Comparison of ENCODE assay signal across 9 mouse cellular contexts in genomic region chr16:4935931-4936703, GRCm38 (mm10). TPM values are rescaled to one million over a fixed set of nuclear protein-coding genes. Genes with fewer than 3 reads are reported as not detected.
DNase-seq lines count a peak whose midpoint lies in the region; ATAC-seq and TF ChIP-seq lines count a peak whose summit lies in the region.
"Had no signal": no experiment of that assay in that cellular context is flagged by ENCODE, and none has a peak within 500 bp of the region (broad histone marks: within the 10 kb centered on the region; RNA-seq: fewer than 3 reads in every experiment).

No protein-coding gene starts in this region.

- H3K4me1 ChIP-seq in hindbrain, embryonic 16.5 days (ENCODE audit: control insufficient read depth, insufficient read depth, low read depth, low read length) = peaks cover 13% of the 10 kb centered on the region
- peaks cover 16% of the 10 kb centered on the region for H3K4me1 ChIP-seq in hindbrain, embryonic 14.5 days (replicated peaks; ENCODE audit: control insufficient read depth, insufficient read depth, low read length)
- 0 out of 2 replicates have a peak, but pooled peaks cover 3% of the 10 kb centered on the region for H3K4me1 ChIP-seq in lung, embryonic 14.5 days (ENCODE audit: insufficient read depth)
- peaks cover 14% of the 10 kb centered on the region for H3K4me1 ChIP-seq in cortical plate, adult 2 months (ENCODE audit: control insufficient read depth, insufficient read depth, low read length)
- H3K4me1 ChIP-seq in stomach, embryonic 14.5 days (ENCODE audit: control insufficient read depth, insufficient read depth, low read length) = peaks cover 8% of the 10 kb centered on the region; the same call in 1 of the 2 replicates

- DNase-seq in hindbrain, embryonic 14.5 days (ENCODE audit: low spot score) = no peak
- DNase-seq in lung, embryonic 14.5 days = peak; percentile 33
- no peak for DNase-seq in lung, postnatal 10 days
- no peak for DNase-seq in layer of hippocampus, adult 11-12 months (ENCODE audit: low spot score)
- DNase-seq: right cerebral cortex, postnatal 4 days had no signal

- no peak overlapping the region for H3K9ac ChIP-seq in hindbrain, embryonic 16.5 days (ENCODE audit: low read depth, low read length)
- no peak overlapping the region for H3K9ac ChIP-seq in hindbrain, embryonic 14.5 days
- H3K9ac ChIP-seq in lung, embryonic 14.5 days = no peak overlapping the region
- no peak overlapping the region for H3K9ac ChIP-seq in stomach, embryonic 14.5 days (replicated peaks; ENCODE audit: low read depth, low read length)

- 0 out of 2 replicates have a peak overlapping the region, but pooled peaks have one; percentile 5 for H3K27ac ChIP-seq in hindbrain, embryonic 16.5 days (ENCODE audit: low read depth, low read length)
- no peak overlapping the region for H3K27ac ChIP-seq in hindbrain, embryonic 14.5 days
- H3K27ac ChIP-seq in lung, embryonic 14.5 days (ENCODE audit: low read depth) = 0 out of 2 replicates have a peak overlapping the region, but pooled peaks have one; percentile 24
- H3K27ac ChIP-seq in cortical plate, adult 2 months (ENCODE audit: insufficient read depth, low read length) = peak overlapping the region; percentile 34; the same call in 1 of the 2 replicates
- peak overlapping the region; percentile 44; the same call in 1 of the 2 replicates for H3K27ac ChIP-seq in stomach, embryonic 14.5 days (ENCODE audit: low read length)

- peaks cover 24% of the 10 kb centered on the region for H3K36me3 ChIP-seq in hindbrain, embryonic 16.5 days (ENCODE audit: control insufficient read depth, insufficient read depth, low read length)
- peaks cover 82% of the 10 kb centered on the region for H3K36me3 ChIP-seq in hindbrain, embryonic 14.5 days (replicated peaks; ENCODE audit: control insufficient read depth, insufficient read depth)
- H3K36me3 ChIP-seq in lung, embryonic 14.5 days (ENCODE audit: insufficient read depth) = peaks cover 75% of the 10 kb centered on the region
- peaks cover 61% of the 10 kb centered on the region for H3K36me3 ChIP-seq in stomach, embryonic 14.5 days (ENCODE audit: control insufficient read depth, insufficient read depth, low read length)

- H3K4me3 ChIP-seq in hindbrain, embryonic 16.5 days (ENCODE audit: low read length) = no peak overlapping the region
- H3K4me3 ChIP-seq in hindbrain, embryonic 14.5 days (replicated peaks; ENCODE audit: low read length) = no peak overlapping the region
- H3K4me3 ChIP-seq in lung, embryonic 14.5 days (ENCODE audit: low read depth, low read length) = no peak overlapping the region
- no peak overlapping the region for H3K4me3 ChIP-seq in cortical plate, adult 2 months (ENCODE audit: insufficient read depth, low read length)
- no peak overlapping the region for H3K4me3 ChIP-seq in stomach, embryonic 14.5 days (ENCODE audit: low read depth, low read length)

- H3K27me3 ChIP-seq in hindbrain, embryonic 16.5 days (replicated peaks; ENCODE audit: control insufficient read depth, insufficient read depth, low read length) = no peaks in the 10 kb centered on the region
- H3K27me3 ChIP-seq in hindbrain, embryonic 14.5 days (ENCODE audit: control insufficient read depth, insufficient read depth, low read length) = no peaks in the 10 kb centered on the region
- H3K27me3 ChIP-seq in lung, embryonic 14.5 days (ENCODE audit: insufficient read depth, low read length) = no peaks in the 10 kb centered on the region
- H3K27me3 ChIP-seq in stomach, embryonic 14.5 days (ENCODE audit: control insufficient read depth, insufficient read depth, low read length) = no peaks in the 10 kb centered on the region

- H3K4me2 ChIP-seq in hindbrain, embryonic 16.5 days (ENCODE audit: low read length) = no peak overlapping the region
- H3K4me2 ChIP-seq in hindbrain, embryonic 14.5 days (replicated peaks) = no peak overlapping the region
- no peak overlapping the region for H3K4me2 ChIP-seq in lung, embryonic 14.5 days
- H3K4me2 ChIP-seq in stomach, embryonic 14.5 days (replicated peaks; ENCODE audit: low read depth, low read length) = no peak overlapping the region

- ATAC-seq in hindbrain, embryonic 16.5 days = no peak
- ATAC-seq in hindbrain, embryonic 14.5 days (ENCODE audit: low FRiP score) = no peak
- no peak for ATAC-seq in lung, embryonic 14.5 days (ENCODE audit: insufficient read depth)
- no peak for ATAC-seq in stomach, embryonic 14.5 days (ENCODE audit: insufficient number of reproducible peaks, insufficient read depth, low FRiP score, low read depth)
- ATAC-seq: inflammation-experienced regulatory T-cells, adult 6 months had no signal

- H3K9me3 ChIP-seq in hindbrain, embryonic 16.5 days (ENCODE audit: control insufficient read depth, low read length) = no peaks in the 10 kb centered on the region
- H3K9me3 ChIP-seq in hindbrain, embryonic 14.5 days (ENCODE audit: control insufficient read depth, low read length) = no peaks in the 10 kb centered on the region
- H3K9me3 ChIP-seq in lung, embryonic 14.5 days (ENCODE audit: low read depth, low read length) = no peaks in the 10 kb centered on the region
- no peaks in the 10 kb centered on the region for H3K9me3 ChIP-seq in stomach, embryonic 14.5 days (ENCODE audit: control insufficient read depth, low read depth, low read length)

- TF ChIP-seq CTCF in lung, embryonic 14.5 days (IDR thresholded peaks at IDR 0.05; ENCODE audit: low read depth) = no peak
- no peak for TF ChIP-seq CTCF in cortical plate, adult 2 months (IDR thresholded peaks at IDR 0.05; ENCODE audit: extremely low read depth, insufficient read depth, low read length)

- WGBS in hindbrain, embryonic 16.5 days = 84% methylated on average over 10 of the region's 10 CpGs
- 88% methylated on average over 10 of the region's 10 CpGs for WGBS in hindbrain, embryonic 14.5 days
- WGBS in lung, embryonic 14.5 days = 86% methylated on average over 10 of the region's 10 CpGs
- 90% methylated on average over 10 of the region's 10 CpGs for WGBS in stomach, embryonic 14.5 days

- no peak for TF ChIP-seq POLR2A in cortical plate, adult 2 months (IDR thresholded peaks at IDR 0.05; ENCODE audit: extremely low read depth, insufficient read depth, low read length)

RNA-seq across cellular contexts. Expression of gene Nudt16l1, which starts 2.4 kb away (rescaled TPM):
- polyA plus RNA-seq in hindbrain, embryonic 16.5 days (2015; fragmentation: Nextera tagmentation; extraction: Ambion mirVana) = 132 and 137 TPM in 2 replicates
- 122 and 133 TPM in 2 replicates for polyA plus RNA-seq in hindbrain, embryonic 14.5 days (2014; fragmentation: Nextera tagmentation; extraction: Ambion mirVana)
- polyA plus RNA-seq in lung, embryonic 14.5 days (2014; fragmentation: Nextera tagmentation; extraction: Ambion mirVana) = 145 and 154 TPM in 2 replicates
- 102 and 104 TPM in 2 replicates for polyA plus RNA-seq in cortical plate, adult 2 months (2012; rRNA removed)
- 158 and 161 TPM in 2 replicates for polyA plus RNA-seq in stomach, embryonic 14.5 days (2014; fragmentation: Nextera tagmentation; extraction: Ambion mirVana)

RNA-seq across cellular contexts. Expression of gene Anks3, which starts 27.9 kb away (rescaled TPM):
- polyA plus RNA-seq in hindbrain, embryonic 16.5 days (2015; fragmentation: Nextera tagmentation; extraction: Ambion mirVana) = 68.6 and 71.5 TPM in 2 replicates
- 55.9 and 58.5 TPM in 2 replicates for polyA plus RNA-seq in hindbrain, embryonic 14.5 days (2014; fragmentation: Nextera tagmentation; extraction: Ambion mirVana)
- 49.3 and 53.1 TPM in 2 replicates for polyA plus RNA-seq in lung, embryonic 14.5 days (2014; fragmentation: Nextera tagmentation; extraction: Ambion mirVana)
- 101 and 118 TPM in 2 replicates for polyA plus RNA-seq in cortical plate, adult 2 months (2012; rRNA removed)
- polyA plus RNA-seq in stomach, embryonic 14.5 days (2014; fragmentation: Nextera tagmentation; extraction: Ambion mirVana) = 50.3 and 54.1 TPM in 2 replicates

RNA-seq across cellular contexts. Expression of gene Mgrn1, which starts 50.1 kb away (rescaled TPM):
- polyA plus RNA-seq in hindbrain, embryonic 16.5 days (2015; fragmentation: Nextera tagmentation; extraction: Ambion mirVana) = 133 and 140 TPM in 2 replicates
- polyA plus RNA-seq in hindbrain, embryonic 14.5 days (2014; fragmentation: Nextera tagmentation; extraction: Ambion mirVana) = 119 and 122 TPM in 2 replicates
- polyA plus RNA-seq in lung, embryonic 14.5 days (2014; fragmentation: Nextera tagmentation; extraction: Ambion mirVana) = 88.0 and 88.8 TPM in 2 replicates
- 229 and 239 TPM in 2 replicates for polyA plus RNA-seq in cortical plate, adult 2 months (2012; rRNA removed)
- 85.4 and 91.4 TPM in 2 replicates for polyA plus RNA-seq in stomach, embryonic 14.5 days (2014; fragmentation: Nextera tagmentation; extraction: Ambion mirVana)

RNA-seq across cellular contexts. Expression of gene Ubald1, which starts 56.0 kb away (rescaled TPM):
- polyA plus RNA-seq in hindbrain, embryonic 16.5 days (2015; fragmentation: Nextera tagmentation; extraction: Ambion mirVana) = 55.2 and 73.2 TPM in 2 replicates
- 54.0 and 54.4 TPM in 2 replicates for polyA plus RNA-seq in hindbrain, embryonic 14.5 days (2014; fragmentation: Nextera tagmentation; extraction: Ambion mirVana)
- polyA plus RNA-seq in lung, embryonic 14.5 days (2014; fragmentation: Nextera tagmentation; extraction: Ambion mirVana) = 38.7 and 39.3 TPM in 2 replicates
- polyA plus RNA-seq in cortical plate, adult 2 months (2012; rRNA removed) = 58.4 and 59.4 TPM in 2 replicates
- 41.4 and 46.1 TPM in 2 replicates for polyA plus RNA-seq in stomach, embryonic 14.5 days (2014; fragmentation: Nextera tagmentation; extraction: Ambion mirVana)
